Mouse (Mus musculus): ENCODE measurements at regions not wholly inside any gene's neighbourhood (a gene's known extent, or its start where the extent isn't known, plus 50 kb on each side); places are given as distances from the start of the nearest gene placed in this dataset.

DNA sequence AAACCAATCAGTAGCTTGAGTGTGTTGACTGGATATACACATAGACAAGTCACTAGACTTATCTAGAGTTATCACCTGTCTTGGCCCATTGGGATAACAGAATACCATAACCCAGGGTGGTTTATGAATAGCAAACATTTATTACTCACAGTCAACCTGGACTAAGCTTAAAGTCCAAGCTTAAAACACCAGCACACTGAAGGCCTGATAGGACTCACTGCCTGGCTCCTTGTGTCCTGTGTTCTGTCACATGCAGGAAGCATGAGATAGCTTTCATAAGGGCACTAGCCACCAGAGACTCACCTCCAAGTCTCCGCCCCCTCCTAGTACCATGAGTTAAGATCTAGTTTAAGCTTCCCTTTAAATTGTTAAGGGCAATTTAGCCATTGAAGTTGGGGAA is 2247.1 kb upstream of the Gm7489 start:
- no peak overlapping the region for H3K4me3 ChIP-seq (ENCODE audit: low read depth, low read length)
- DNase-seq (ENCODE audit: low spot score) (no peak), ATAC-seq (ENCODE audit: extremely low read depth, insufficient number of reproducible peaks, low FRiP score, poor library complexity, severe bottlenecking) (no peak)
- H3K4me1 ChIP-seq (ENCODE audit: insufficient read depth, low read depth, low read length): no peaks in the 10 kb centered on the region
- H3K27me3 ChIP-seq (ENCODE audit: insufficient read depth, low read length): no peaks in the 10 kb centered on the region
- TF ChIP-seq POLR2AphosphoS5 (IDR thresholded peaks at IDR 0.05; ENCODE audit: insufficient replicate concordance, low read depth, low read length) (no peak), GATA1 (IDR thresholded peaks at IDR 0.05; ENCODE audit: borderline replicate concordance, low read length) (no peak), TAL1 (conservative IDR thresholded peaks at IDR 0.05; ENCODE audit: low read depth, low read length) (no peak), CTCF (IDR thresholded peaks at IDR 0.05; ENCODE audit: low read depth, low read length) (no peak), GATA2 (IDR thresholded peaks at IDR 0.05; ENCODE audit: borderline replicate concordance, low read depth, low read length) (no peak)
- H3K9me3 ChIP-seq (replicated peaks): no peaks in the 10 kb centered on the region
- H3K36me3 ChIP-seq (replicated peaks): no peaks in the 10 kb centered on the region

DNA sequence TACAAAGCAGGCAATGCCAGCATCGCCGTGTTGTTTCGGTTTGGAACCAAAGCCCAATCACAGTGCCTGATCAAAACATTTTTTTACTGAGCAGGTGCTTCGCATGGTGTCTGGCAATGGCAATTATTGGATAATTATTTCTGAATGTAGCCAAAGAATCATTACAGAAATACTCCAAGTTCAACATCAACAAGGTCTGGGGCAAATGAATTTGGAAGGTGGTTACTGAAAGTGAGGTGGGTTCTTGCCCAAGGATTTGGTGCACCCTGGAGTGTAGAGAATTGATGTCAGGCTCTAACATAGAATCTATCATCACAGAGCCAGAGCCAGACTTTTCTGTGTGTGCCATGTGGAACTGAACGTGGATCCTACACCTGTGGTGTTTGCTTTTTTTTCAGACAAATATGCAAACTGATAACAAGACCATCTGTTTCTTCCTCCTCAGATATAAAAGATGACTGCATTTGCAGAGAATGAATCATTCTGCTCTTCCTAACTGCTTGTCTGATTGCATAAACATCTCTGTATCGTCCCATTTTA is 2240.9 kb upstream of the Gm7489 start:
- Histone ChIP-seq H3K9me3 (replicated peaks) (no peaks in the 10 kb centered on the region), H3K36me3 (replicated peaks) (no peaks in the 10 kb centered on the region), H3K4me1 (ENCODE audit: insufficient read depth, low read depth, low read length) (no peaks in the 10 kb centered on the region), H3K27me3 (ENCODE audit: insufficient read depth, low read length) (0 out of 2 replicates have a peak, but pooled peaks cover 2% of the 10 kb centered on the region), H3K4me3 (ENCODE audit: low read depth, low read length) (no peak overlapping the region)
- ATAC-seq (ENCODE audit: extremely low read depth, insufficient number of reproducible peaks, low FRiP score, poor library complexity, severe bottlenecking) (no peak), DNase-seq (ENCODE audit: low spot score) (no peak)
- TF ChIP-seq TAL1 (conservative IDR thresholded peaks at IDR 0.05; ENCODE audit: low read depth, low read length) (no peak), GATA1 (IDR thresholded peaks at IDR 0.05; ENCODE audit: borderline replicate concordance, low read length) (no peak), GATA2 (IDR thresholded peaks at IDR 0.05; ENCODE audit: borderline replicate concordance, low read depth, low read length) (no peak), POLR2AphosphoS5 (IDR thresholded peaks at IDR 0.05; ENCODE audit: insufficient replicate concordance, low read depth, low read length) (no peak), CTCF (IDR thresholded peaks at IDR 0.05; ENCODE audit: low read depth, low read length) (no peak)

GRCm38 (mm10) chr15:51646304-51646703 is 2238.4 kb upstream of the Gm7489 start:
- no peaks in the 10 kb centered on the region for H3K36me3 ChIP-seq (replicated peaks)
- DNase-seq (ENCODE audit: low spot score) (no peak), ATAC-seq (ENCODE audit: extremely low read depth, insufficient number of reproducible peaks, low FRiP score, poor library complexity, severe bottlenecking) (no peak)
- H3K4me3 ChIP-seq (ENCODE audit: low read depth, low read length): no peak overlapping the region
- H3K9me3 ChIP-seq (replicated peaks): no peaks in the 10 kb centered on the region
- no peaks in the 10 kb centered on the region for H3K4me1 ChIP-seq (ENCODE audit: insufficient read depth, low read depth, low read length)
- TF ChIP-seq GATA2 (IDR thresholded peaks at IDR 0.05; ENCODE audit: borderline replicate concordance, low read depth, low read length) (no peak), POLR2AphosphoS5 (IDR thresholded peaks at IDR 0.05; ENCODE audit: insufficient replicate concordance, low read depth, low read length) (no peak), TAL1 (conservative IDR thresholded peaks at IDR 0.05; ENCODE audit: low read depth, low read length) (no peak), CTCF (IDR thresholded peaks at IDR 0.05; ENCODE audit: low read depth, low read length) (no peak), GATA1 (IDR thresholded peaks at IDR 0.05; ENCODE audit: borderline replicate concordance, low read length) (no peak)
- 0 out of 2 replicates have a peak, but pooled peaks cover 2% of the 10 kb centered on the region for H3K27me3 ChIP-seq (ENCODE audit: insufficient read depth, low read length)

GRCm38 (mm10) chr15:51652497-51652896 is 2232.2 kb upstream of the Gm7489 start:
- Histone ChIP-seq H3K4me1 (ENCODE audit: insufficient read depth, low read depth, low read length) (no peaks in the 10 kb centered on the region), H3K27me3 (ENCODE audit: insufficient read depth, low read length) (no peaks in the 10 kb centered on the region), H3K36me3 (replicated peaks) (no peaks in the 10 kb centered on the region), H3K9me3 (replicated peaks) (no peaks in the 10 kb centered on the region), H3K4me3 (ENCODE audit: low read depth, low read length) (no peak overlapping the region)
- no peak for ATAC-seq (ENCODE audit: extremely low read depth, insufficient number of reproducible peaks, low FRiP score, poor library complexity, severe bottlenecking)
- no peak for DNase-seq (ENCODE audit: low spot score)
- TF ChIP-seq CTCF (IDR thresholded peaks at IDR 0.05; ENCODE audit: low read depth, low read length): no peak

- ATAC-seq (ENCODE audit: extremely low read depth, insufficient number of reproducible peaks, low FRiP score, poor library complexity, severe bottlenecking): no peak
- TF ChIP-seq CTCF (IDR thresholded peaks at IDR 0.05; ENCODE audit: low read depth, low read length) (no peak), GATA1 (IDR thresholded peaks at IDR 0.05; ENCODE audit: borderline replicate concordance, low read length) (no peak), GATA2 (IDR thresholded peaks at IDR 0.05; ENCODE audit: borderline replicate concordance, low read depth, low read length) (no peak)
These were observed 2227.1 kb upstream of the Gm7489 start for GRCm38 (mm10) chr15:51657621-51658020.

DNA sequence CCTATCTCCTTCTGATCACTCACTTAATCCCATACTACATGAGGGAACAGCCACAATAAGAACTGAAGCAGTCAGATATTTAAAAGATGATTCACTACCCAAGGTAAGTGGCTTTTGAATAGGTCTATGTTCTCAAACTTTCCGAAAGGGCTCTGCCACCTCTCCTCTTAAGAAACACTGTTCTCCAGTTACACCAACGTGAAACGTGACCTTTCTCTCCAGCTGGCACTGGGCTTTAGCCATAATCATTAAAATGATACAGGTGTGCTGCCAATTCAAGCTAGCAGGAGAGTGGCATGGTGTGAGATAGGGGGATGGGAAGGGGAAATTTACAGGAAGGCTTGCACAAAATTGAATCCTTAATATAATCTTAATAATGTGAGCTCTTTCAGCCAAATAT is 2216.4 kb upstream of the Gm7489 start:
- Histone ChIP-seq H3K4me3 (ENCODE audit: low read depth, low read length) (no peak overlapping the region), H3K36me3 (replicated peaks) (no peaks in the 10 kb centered on the region), H3K4me1 (ENCODE audit: insufficient read depth, low read depth, low read length) (peaks cover 2% of the 10 kb centered on the region; the same call in 1 of the 2 replicates), H3K9me3 (replicated peaks) (no peaks in the 10 kb centered on the region), H3K27me3 (ENCODE audit: insufficient read depth, low read length) (no peaks in the 10 kb centered on the region)
- TF ChIP-seq GATA2 (IDR thresholded peaks at IDR 0.05; ENCODE audit: borderline replicate concordance, low read depth, low read length) (no peak), GATA1 (IDR thresholded peaks at IDR 0.05; ENCODE audit: borderline replicate concordance, low read length) (no peak), POLR2AphosphoS5 (IDR thresholded peaks at IDR 0.05; ENCODE audit: insufficient replicate concordance, low read depth, low read length) (no peak), TAL1 (conservative IDR thresholded peaks at IDR 0.05; ENCODE audit: low read depth, low read length) (no peak), CTCF (IDR thresholded peaks at IDR 0.05; ENCODE audit: low read depth, low read length) (no peak)
- DNase-seq (ENCODE audit: low spot score) (no peak), ATAC-seq (ENCODE audit: extremely low read depth, insufficient number of reproducible peaks, low FRiP score, poor library complexity, severe bottlenecking) (no peak)

More at GRCm38 (mm10) chr15:51657621-51658020, 2227.1 kb upstream of the Gm7489 start:
- no peaks in the 10 kb centered on the region for H3K4me1 ChIP-seq (ENCODE audit: insufficient read depth, low read depth, low read length)
- no peak overlapping the region for H3K4me3 ChIP-seq (ENCODE audit: low read depth, low read length)
- H3K36me3 ChIP-seq (replicated peaks): no peaks in the 10 kb centered on the region
- no peak for DNase-seq (ENCODE audit: low spot score)
- H3K27me3 ChIP-seq (ENCODE audit: insufficient read depth, low read length): no peaks in the 10 kb centered on the region
- H3K9me3 ChIP-seq (replicated peaks): no peaks in the 10 kb centered on the region
